Mouse (Mus musculus): ENCODE data around the gene Fmo2.

The Fmo2 gene

GRCm38 (mm10) chr1:162897838-162898811 is at the start of gene Fmo2:
TSS of gene Fmo2 (minus strand) at chr1:162898726.
- DNase-seq (ENCODE audit: low spot score) = no peak

DNA sequence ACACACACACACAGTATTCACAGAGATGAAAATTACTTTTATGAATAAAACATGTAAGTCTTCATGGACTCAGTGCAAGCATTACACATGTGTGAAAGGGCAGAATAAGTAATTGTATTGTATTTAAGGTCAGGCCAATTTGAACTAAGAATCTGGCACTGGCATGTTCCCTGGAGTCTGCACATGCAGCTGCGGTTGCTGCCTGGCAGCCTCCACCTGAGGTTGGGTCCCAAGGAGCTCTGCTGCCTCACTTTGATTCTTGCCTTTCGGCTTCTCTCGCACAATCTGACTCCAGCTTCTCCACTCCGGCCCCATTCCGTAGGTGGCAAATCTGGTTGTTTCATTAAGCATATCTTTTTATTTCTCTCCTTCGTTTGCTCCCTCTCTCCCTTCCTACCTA is 49.4 kb upstream of the Fmo2 start:
- DNase-seq (ENCODE audit: low spot score) = no peak

- DNase-seq (ENCODE audit: low spot score) = no peak
Measured at GRCm38 (mm10) chr1:162946837-162947558, 48.5 kb upstream of the Fmo2 start.

DNA sequence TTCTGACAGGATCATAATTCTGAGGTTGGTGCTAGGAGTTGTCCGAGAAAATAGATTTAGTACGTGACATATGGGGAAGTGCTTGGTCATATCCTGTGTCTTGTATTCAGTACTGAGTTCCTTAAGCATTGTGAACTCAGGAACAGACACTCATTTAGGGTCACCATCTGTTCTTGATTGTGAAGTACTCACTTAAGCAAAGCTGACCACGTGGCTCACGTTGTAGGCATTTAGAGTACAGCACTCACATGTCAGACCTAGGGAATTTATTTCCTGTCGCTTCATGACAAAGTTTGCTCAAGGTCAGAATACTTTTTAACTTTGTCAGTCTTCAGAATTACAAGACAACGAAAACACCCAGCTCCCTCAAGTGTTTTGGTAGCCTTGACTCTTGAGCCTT is 45.2 kb upstream of the Fmo2 start:
- no peak for DNase-seq (ENCODE audit: low spot score)

- no peak for DNase-seq (ENCODE audit: low spot score)
Measured at GRCm38 (mm10) chr1:162938696-162939351, 40.3 kb upstream of the Fmo2 start.

DNA sequence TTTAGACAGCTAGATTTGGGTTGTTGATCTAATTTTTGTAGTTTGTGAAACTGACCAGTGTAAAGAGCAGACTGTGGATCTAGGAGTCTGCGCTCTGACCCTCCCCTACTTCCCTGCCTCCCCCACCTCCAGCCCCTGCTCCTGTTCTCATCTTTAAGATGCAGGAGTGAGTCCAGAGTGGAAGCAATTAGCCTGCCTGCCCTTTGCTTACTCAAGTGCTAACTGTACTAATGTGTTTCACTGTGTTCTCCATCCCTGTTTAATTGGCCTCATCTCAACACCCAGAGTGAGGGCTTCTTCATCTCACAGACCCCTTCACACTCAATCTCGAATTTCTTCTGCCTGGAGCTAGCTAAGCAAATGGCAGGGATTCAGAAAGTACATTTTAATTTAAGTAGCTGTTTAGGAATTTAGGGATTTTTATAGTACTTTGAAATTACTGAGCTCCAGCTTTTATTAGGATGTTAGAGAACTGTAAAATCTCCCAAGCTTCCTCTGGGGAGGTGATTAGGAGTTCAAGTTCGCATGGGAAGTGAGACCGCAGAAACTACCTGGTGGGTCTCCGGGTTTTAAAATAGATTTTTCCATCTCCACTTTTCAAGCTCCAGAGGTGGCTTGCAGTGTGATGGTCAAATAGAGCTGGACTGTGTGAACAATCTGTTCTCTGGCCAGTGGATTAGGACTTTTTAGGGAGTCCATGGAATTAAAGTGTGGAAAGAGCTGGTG is 39.6 kb upstream of the Fmo2 start:
- DNase-seq (ENCODE audit: low spot score) = no peak

DNA sequence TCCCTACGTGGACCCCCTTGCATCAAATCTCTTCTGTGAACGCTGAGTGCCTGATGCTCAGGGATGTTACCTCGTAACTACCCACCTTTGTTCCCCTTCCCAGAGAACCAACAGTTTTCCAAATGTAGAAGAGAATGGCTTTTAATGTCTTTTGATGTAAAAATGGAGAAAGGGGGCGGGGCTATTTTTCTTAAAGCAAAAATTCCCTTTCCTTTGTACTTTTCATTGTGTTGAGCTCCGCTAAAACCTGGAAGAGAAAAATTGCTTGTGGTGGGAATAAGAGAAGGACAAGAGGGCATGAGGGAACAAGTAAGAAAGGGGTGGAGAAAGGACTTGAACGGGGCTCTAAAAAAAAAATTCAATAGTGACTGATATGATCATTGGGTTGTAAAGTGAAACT is 38.9 kb upstream of the Fmo2 start, which contains the start of gene Fmo6:
Gene Fmo6 (minus strand): TSS at position 101 of the 400 bp plus-strand sequence.
- DNase-seq (ENCODE audit: low spot score) = no peak

GRCm38 (mm10) chr1:162934374-162935012 is 36.0 kb upstream of the Fmo2 start:
- no peak for DNase-seq (ENCODE audit: low spot score)

DNA sequence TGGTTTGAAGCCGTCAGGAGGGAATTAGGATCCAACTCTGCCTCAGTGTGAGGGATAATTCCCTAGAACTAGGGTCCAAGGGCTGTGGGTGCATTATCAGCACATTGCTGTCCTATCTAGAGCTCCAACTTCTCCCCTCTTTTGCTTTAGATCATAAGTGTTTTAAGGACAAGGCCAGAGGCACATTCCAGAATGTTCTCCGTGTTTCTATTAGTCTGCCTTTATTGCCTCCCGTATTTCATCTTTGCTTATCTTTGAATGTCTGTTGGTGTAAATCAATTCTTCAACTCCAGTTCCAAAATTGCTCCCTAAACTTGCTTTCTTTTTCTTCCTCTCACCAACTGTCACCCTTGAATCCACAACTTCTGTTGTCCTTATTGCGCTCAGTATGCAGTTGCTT is 33.9 kb upstream of the Fmo2 start:
- no peak for DNase-seq (ENCODE audit: low spot score)

GRCm38 (mm10) chr1:162931880-162932279 is 33.4 kb upstream of the Fmo2 start:
- DNase-seq (ENCODE audit: low spot score) = no peak

DNA sequence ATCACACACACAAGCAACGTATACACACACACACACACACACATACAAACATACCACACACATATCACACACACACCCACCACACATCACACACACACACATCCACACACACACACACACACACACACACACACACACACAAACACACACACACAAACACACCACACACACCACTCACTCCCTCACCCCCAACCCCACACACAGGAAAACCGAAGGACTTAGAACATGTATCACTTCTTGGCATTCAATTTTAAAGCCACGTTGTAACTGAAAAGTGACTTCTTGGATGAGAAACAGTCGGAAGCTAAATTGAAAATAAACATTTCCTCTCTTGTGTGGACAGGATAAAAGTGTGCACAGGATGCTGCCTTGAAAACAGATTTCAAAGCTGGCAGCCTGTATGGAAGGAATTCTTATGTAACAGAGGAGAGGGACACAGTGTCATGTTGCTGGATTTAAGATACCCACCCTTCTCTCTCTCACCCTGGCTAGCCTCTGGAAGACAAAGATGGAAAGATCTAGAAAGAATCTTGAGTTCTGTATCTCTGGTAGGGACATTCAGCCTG is 32.9 kb upstream of the Fmo2 start:
- no peak for DNase-seq (ENCODE audit: low spot score)

DNA sequence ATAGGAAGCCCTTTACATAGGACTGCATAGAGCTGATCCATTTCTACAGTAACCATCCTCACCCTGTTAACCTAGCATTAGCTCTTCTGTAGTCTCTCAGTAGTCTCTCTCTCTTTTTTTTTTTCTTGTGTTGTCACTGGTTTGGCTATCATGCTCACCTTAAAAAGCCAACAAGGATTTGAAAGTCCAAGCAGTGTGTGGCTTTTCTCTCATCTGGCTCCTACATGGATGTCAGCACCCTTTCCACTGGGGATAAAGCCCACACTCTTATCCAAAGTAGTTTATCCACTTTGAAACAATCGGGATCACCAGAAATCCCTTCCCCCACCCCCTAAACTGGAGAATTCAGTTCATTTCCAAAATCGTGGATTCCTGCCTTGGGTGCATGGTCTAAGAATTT is 32.1 kb upstream of the Fmo2 start:
- no peak for DNase-seq (ENCODE audit: low spot score)

GRCm38 (mm10) chr1:162929146-162929545 is 30.6 kb upstream of the Fmo2 start:
- DNase-seq (ENCODE audit: low spot score) = no peak

- DNase-seq (ENCODE audit: low spot score) = no peak
Measured at GRCm38 (mm10) chr1:162925121-162925520, 26.6 kb upstream of the Fmo2 start.

DNA sequence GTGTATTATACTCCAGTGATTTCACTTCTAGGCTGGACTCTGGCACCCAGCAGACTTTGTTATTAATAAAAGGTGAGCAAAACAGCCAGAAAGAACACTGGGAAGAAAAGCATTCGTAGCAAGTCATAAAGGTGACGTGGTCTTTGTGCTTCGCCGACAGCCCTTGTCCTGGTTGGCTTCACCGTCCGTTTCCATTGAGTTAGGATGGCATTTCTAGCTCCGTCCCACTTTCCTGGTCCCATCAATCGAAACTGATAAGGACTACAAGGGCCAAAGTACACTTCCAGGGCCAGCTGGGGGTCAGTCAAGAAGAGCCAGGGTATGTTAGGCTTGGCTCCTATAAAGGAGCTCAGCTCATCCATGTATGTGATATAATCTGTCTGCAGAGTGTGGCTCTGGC is 18.1 kb upstream of the Fmo2 start:
- DNase-seq (ENCODE audit: low spot score) = no peak

DNA sequence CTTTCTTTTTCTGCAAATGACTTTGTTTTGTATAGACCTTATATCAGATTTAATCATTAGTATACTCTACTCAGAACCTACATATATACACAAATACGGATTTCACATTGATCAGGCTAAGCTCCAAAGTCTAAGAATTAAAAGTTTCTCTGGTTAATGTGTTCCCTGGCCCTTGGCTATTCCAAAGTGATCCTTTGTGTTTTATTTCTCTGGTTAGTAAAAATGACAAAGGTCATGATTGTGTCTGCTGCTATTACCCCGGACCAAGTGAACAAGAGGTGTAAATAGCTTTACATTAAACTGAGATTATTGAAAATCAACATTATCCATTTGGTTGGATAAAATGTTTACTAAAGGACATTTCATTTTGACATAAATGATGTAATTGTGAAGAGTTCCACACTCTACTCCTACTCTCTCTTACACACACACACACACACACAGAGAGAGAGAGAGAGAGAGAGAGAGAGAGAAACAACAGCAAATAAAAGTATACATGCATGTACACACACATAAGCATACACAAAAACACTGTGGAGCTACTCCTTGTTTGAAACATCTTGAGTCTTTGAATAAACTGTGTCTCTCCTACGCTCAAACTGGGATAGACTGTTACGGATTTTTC is 16.5 kb upstream of the Fmo2 start:
- no peak for DNase-seq (ENCODE audit: low spot score)

DNA sequence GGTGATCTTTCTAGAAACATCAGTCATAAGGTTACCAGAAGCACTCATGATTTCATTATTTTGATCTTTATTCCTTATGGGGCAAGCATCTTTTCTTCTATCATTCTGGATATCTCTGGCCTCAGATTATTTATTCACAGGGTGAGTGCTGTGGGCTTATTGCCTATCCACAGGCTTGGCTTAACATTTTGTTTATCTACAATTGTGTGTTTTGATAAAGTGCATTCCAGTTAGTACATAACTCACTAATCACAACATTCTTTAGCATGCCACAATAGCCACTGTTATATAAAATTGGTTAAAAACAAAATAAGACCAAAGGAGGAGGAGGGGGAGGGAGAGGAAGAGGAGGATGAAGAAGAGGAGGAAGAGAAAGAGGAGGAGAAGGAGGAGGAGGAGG is 13.6 kb upstream of the Fmo2 start:
- DNase-seq (ENCODE audit: low spot score) = no peak

DNA sequence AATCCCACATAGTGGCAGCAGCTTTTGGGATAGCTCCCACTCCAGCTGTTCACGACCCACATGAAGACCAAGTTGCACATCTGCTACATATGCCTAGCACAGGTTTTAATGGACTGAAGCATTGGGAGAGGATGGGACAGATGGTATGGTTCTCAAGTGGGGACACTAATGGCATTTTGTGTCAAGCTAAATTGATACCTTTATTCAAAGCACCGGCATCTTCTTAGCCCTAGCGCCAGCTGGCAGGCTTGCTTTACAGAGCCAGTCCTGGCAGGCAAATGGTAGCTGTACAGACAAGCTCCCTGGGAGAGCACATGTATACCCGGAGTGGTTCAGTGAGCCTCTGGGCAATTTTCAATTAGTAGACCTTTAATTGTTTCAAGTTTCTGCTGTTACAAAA is 3.4 kb upstream of the Fmo2 start:
- no peak for DNase-seq (ENCODE audit: low spot score)

- DNase-seq (ENCODE audit: low spot score) = peak; percentile 2
Measured at GRCm38 (mm10) chr1:162895900-162896299, 2.6 kb downstream of the Fmo2 start.

DNA sequence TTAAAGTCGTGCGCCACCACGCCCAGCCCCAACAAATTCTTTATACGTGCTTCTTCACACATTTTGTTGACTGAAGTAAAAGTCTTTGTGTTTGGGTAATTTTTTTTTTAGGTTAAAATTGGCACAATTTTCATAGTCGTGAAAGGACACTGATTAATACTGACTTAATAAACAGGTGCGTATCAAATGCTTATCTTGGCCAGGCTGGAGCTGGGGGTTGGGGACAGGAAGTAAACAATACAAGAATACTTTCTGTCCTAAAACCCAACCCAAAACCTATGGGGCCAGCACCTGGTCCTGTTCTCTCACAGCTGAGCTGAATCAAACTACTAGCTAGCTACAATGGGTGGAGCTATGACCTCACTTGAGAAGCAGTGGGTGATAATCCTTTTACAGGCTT is 5.5 kb downstream of the Fmo2 start:
- no peak for DNase-seq (ENCODE audit: low spot score)
